Mouse (Mus musculus): ENCODE data around the gene Chfr. TPM values are rescaled to one million over a fixed set of nuclear protein-coding genes. Genes with fewer than 3 reads are reported as not detected.

Chfr gene
- polyA plus RNA-seq, 1 experiment from 2014 or later, result 72.9 TPM

DNA sequence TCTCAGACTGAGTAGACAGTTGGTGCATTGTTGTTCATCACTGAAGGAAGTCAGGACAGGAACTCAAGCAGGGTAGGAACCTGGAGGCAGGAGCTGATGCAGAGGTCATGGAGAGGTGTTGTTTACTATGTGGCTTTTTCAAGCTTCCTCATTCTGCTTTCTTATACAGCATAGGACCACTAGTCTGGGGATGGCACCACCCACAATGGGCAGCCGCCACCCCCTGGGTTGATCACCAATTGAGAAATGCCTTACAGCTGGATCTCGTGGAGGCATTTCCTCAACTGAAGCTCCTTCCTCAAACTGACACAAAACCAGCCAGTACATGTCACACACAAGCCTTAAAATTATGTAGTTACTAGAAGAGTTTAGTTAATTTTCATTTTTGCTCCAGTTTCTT is 75.7 kb downstream of the Chfr start:
- 97% methylated on average over 2 of the region's 2 CpGs for WGBS
- ATAC-seq (ENCODE audit: low FRiP score, low read depth), result no peak

DNA sequence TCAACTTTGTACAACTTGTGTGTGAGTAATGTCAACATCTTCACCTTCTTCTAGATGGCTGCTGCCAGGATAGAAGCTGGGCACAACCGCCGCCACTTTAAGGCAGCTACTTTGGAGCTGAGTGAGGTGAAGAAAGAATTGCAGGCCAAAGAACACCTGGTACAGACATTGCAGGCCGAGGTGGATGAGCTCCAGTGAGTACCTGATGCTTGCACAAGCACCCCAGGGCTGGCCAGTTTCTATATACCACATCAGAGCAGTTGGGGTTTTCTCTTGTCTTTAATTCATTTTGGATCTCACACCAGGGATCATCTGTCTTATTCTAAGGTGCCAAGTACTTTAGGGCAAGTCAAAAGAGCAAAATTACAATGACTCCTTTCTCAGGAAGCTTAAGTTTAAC is 81.1 kb downstream of the Chfr start:
- no peak overlapping the region for H3K4me3 ChIP-seq
- no peak for ATAC-seq (ENCODE audit: low FRiP score, low read depth)
- H3K27ac ChIP-seq (replicated peaks), result no peak overlapping the region
- H3K36me3 ChIP-seq, result peaks cover 81% of the 10 kb centered on the region
- no peaks in the 10 kb centered on the region for H3K9me3 ChIP-seq
- no peak overlapping the region for H3K9ac ChIP-seq
- no peaks in the 10 kb centered on the region for H3K4me1 ChIP-seq (replicated peaks)
- H3K27me3 ChIP-seq, result no peaks in the 10 kb centered on the region
- WGBS, result 99% methylated on average over 3 of the region's 3 CpGs
- H3K4me2 ChIP-seq, result no peak overlapping the region

More for the DNA sequence above, 75.7 kb downstream of the Chfr start:
- H3K27ac ChIP-seq (replicated peaks), result no peak overlapping the region
- no peak overlapping the region for H3K9ac ChIP-seq
- no peak overlapping the region for H3K4me3 ChIP-seq
- H3K27me3 ChIP-seq, result no peaks in the 10 kb centered on the region
- H3K4me2 ChIP-seq, result no peak overlapping the region
- peaks cover 84% of the 10 kb centered on the region for H3K36me3 ChIP-seq
- H3K4me1 ChIP-seq (replicated peaks), result no peaks in the 10 kb centered on the region
- no peaks in the 10 kb centered on the region for H3K9me3 ChIP-seq

DNA sequence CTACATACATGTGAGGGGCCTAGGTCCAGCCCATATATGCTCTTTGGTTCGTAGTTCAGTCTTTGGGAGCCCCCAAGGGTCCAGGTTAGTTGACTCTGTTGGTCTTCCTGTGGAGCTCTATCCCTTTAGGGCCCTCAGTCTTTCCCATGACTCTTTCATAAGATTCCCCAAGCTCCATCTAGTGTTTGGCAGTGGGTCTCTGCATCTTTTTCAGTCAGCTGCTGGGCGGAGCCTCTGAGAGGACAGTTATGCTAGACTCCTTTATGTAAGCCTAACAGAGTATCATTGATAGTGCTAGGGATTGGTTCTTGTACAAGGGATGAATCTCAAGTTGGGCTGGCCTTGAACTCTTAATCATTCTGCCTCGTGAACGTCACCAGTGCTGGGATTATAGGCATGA is 84.7 kb downstream of the Chfr start:
- Histone ChIP-seq H3K27ac (replicated peaks) (no peak overlapping the region), H3K4me2 (no peak overlapping the region), H3K36me3 (peaks cover 80% of the 10 kb centered on the region), H3K27me3 (no peaks in the 10 kb centered on the region), H3K9me3 (no peaks in the 10 kb centered on the region), H3K9ac (no peak overlapping the region), H3K4me1 (replicated peaks) (no peaks in the 10 kb centered on the region), H3K4me3 (no peak overlapping the region)
- ATAC-seq (ENCODE audit: low FRiP score, low read depth), result no peak
- WGBS, result 93% methylated on average over 4 of the region's 4 CpGs

Other genes starting within 250 kb of the Chfr start
- 0.33 and 0.39 TPM in 2 replicates for gene Gm15446, start 212.4 kb upstream of the Chfr start, polyA plus RNA-seq (2015; fragmentation: Nextera tagmentation; extraction: Ambion mirVana)
- gene Zfp932, start 139.3 kb upstream of the Chfr start, polyA plus RNA-seq (2015; fragmentation: Nextera tagmentation; extraction: Ambion mirVana), result 20.3 and 20.5 TPM in 2 replicates
- gene Gm17655, start 63.3 kb upstream of the Chfr start, polyA plus RNA-seq (2015; fragmentation: Nextera tagmentation; extraction: Ambion mirVana), result 4.3 and 6.4 TPM in 2 replicates
- gene Gm35315, start 41.4 kb upstream of the Chfr start, polyA plus RNA-seq (2015; fragmentation: Nextera tagmentation; extraction: Ambion mirVana), result 0.29 and 0.35 TPM in 2 replicates
- gene Plcxd1, start 35.9 kb upstream of the Chfr start, polyA plus RNA-seq (2015; fragmentation: Nextera tagmentation; extraction: Ambion mirVana), result 6.0 and 6.1 TPM in 2 replicates
- gene Gtpbp6, start 27.6 kb upstream of the Chfr start, polyA plus RNA-seq (2015; fragmentation: Nextera tagmentation; extraction: Ambion mirVana), result 61.1 and 63.6 TPM in 2 replicates
- gene Zfp605, start 25.8 kb upstream of the Chfr start, polyA plus RNA-seq (2015; fragmentation: Nextera tagmentation; extraction: Ambion mirVana), result 13.3 and 16.2 TPM in 2 replicates
- gene Golga3, start 40.9 kb downstream of the Chfr start, polyA plus RNA-seq (2015; fragmentation: Nextera tagmentation; extraction: Ambion mirVana), result 23.2 and 24.8 TPM in 2 replicates
- gene Ankle2, start 95.2 kb downstream of the Chfr start, polyA plus RNA-seq (2015; fragmentation: Nextera tagmentation; extraction: Ambion mirVana), result 20.5 and 24.1 TPM in 2 replicates
- 91.4 and 97.9 TPM in 2 replicates for gene Pgam5, start 134.1 kb downstream of the Chfr start, polyA plus RNA-seq (2015; fragmentation: Nextera tagmentation; extraction: Ambion mirVana)
- 11.9 TPM in 2 replicates for gene Pxmp2, start 150.3 kb downstream of the Chfr start, polyA plus RNA-seq (2015; fragmentation: Nextera tagmentation; extraction: Ambion mirVana)
- 8.3 and 10.1 TPM in 2 replicates for gene Pole, start 150.5 kb downstream of the Chfr start, polyA plus RNA-seq (2015; fragmentation: Nextera tagmentation; extraction: Ambion mirVana)
- gene P2rx2, start 207.4 kb downstream of the Chfr start, polyA plus RNA-seq (2015; fragmentation: Nextera tagmentation; extraction: Ambion mirVana), result 10.2 and 10.7 TPM in 2 replicates
- not detected in 2 replicates for gene Lrcol1, start 208.9 kb downstream of the Chfr start, polyA plus RNA-seq (2015; fragmentation: Nextera tagmentation; extraction: Ambion mirVana)

All from hindbrain, embryonic 15.5 days (tissue).